Mouse (Mus musculus): ENCODE data around the gene Mccc1. TPM values are rescaled to one million over a fixed set of nuclear protein-coding genes. Genes with fewer than 3 reads are reported as not detected.

Mccc1 gene
- total and polyA plus RNA-seq, 3 experiments, result 10.0 to 30.0 (median 13.4) TPM

- Histone ChIP-seq H3K4me1 (ENCODE audit: control insufficient read depth in 1 of 2, insufficient read depth in 2 of 2) (no peaks in the 10 kb centered on the region), H3K27me3 (replicated peaks) (no peaks in the 10 kb centered on the region), H3K79me2 (replicated peaks; ENCODE audit: control insufficient read depth, extremely low read depth, insufficient read depth, poor library complexity, severe bottlenecking) (no peaks in the 10 kb centered on the region), H3K9ac (ENCODE audit: insufficient read depth, low read depth) (no peak overlapping the region), H3K27ac (ENCODE audit: insufficient read depth, low read depth) (no peak overlapping the region), H3K4me3 (replicated peaks in 1 of 3; ENCODE audit: low read depth in 2 of 3, low read length in 2 of 3, poor library complexity in 1 of 3) (no peak overlapping the region), H3K9me3 (replicated peaks; ENCODE audit: low read length) (no peaks in the 10 kb centered on the region), H3K4me2 (ENCODE audit: insufficient read depth, low read depth, poor library complexity, severe bottlenecking) (no peak overlapping the region), H3K36me3 (replicated peaks in 1 of 2; ENCODE audit: control insufficient read depth in 1 of 2, insufficient read depth in 1 of 2, low read length in 1 of 2) (peaks cover 40 to 85% of the 10 kb centered on the region in 2 experiments)
- in situ Hi-C loops (cut with MboI; ENCODE audit: low pct_ligation_motif_present, low pct_unique_long_range_greater_than_20kb, low sequenced_read_pairs) (no loop called here), dilution Hi-C loops (cut with MboI; ENCODE audit: extremely low pct_ligation_motif_present, extremely low pct_unique_long_range_greater_than_20kb, low sequenced_read_pairs) (no loop called here)
- TF ChIP-seq USF2 (conservative IDR thresholded peaks at IDR 0.05; ENCODE audit: low read depth, low read length), result no peak
- no peak for TF ChIP-seq NRF1 (IDR thresholded peaks at IDR 0.05; ENCODE audit: low read depth, low read length)
- DNase-seq (ENCODE audit: extremely low read depth), result no peak
Measured at GRCm38 (mm10) chr3:35986266-35986665, 14.2 kb downstream of the Mccc1 start.

DNA sequence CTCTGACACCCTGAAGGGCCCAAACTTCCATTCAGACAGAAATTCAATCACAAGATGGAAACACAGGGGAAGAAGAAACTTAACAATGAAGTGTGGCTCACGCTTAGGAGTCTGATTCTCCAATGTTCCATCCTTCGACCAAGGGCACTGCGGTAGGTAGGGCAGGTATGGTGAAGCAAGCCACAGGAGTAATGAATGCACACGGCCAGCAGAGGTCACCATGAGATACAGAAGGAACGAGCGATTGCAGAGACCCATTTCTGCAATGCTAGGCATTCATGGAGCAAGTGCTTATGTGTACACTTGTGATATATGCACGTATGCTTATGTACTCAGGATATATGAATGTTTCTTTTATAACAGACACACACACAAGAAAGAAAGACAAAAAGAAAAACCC, 26.9 kb downstream of the Mccc1 start:
- in situ Hi-C loops (cut with MboI; ENCODE audit: low pct_ligation_motif_present, low pct_unique_long_range_greater_than_20kb, low sequenced_read_pairs) (loop anchor here (10.0 kb wide), 1 partner anchor 161 kb away; no protein-coding TSS in a partner anchor), dilution Hi-C loops (cut with MboI; ENCODE audit: extremely low pct_ligation_motif_present, extremely low pct_unique_long_range_greater_than_20kb, low sequenced_read_pairs) (no loop called here)
- Histone ChIP-seq H3K9ac (ENCODE audit: insufficient read depth, low read depth) (no peak overlapping the region), H3K4me3 (replicated peaks in 1 of 3; ENCODE audit: low read depth in 2 of 3, low read length in 2 of 3, poor library complexity in 1 of 3) (no peak overlapping the region), H3K79me2 (replicated peaks; ENCODE audit: control insufficient read depth, extremely low read depth, insufficient read depth, poor library complexity, severe bottlenecking) (no peaks in the 10 kb centered on the region), H3K27ac (ENCODE audit: insufficient read depth, low read depth) (no peak overlapping the region), H3K36me3 (replicated peaks in 1 of 2; ENCODE audit: control insufficient read depth in 1 of 2, insufficient read depth in 1 of 2, low read length in 1 of 2) (peaks cover 41 to 82% of the 10 kb centered on the region in 2 experiments), H3K4me2 (ENCODE audit: insufficient read depth, low read depth, poor library complexity, severe bottlenecking) (no peak overlapping the region), H3K4me1 (ENCODE audit: control insufficient read depth in 1 of 2, insufficient read depth in 2 of 2) (peaks cover 0 to 11% of the 10 kb centered on the region in 2 experiments; a peak in 2 of 4 replicates), H3K27me3 (replicated peaks) (no peaks in the 10 kb centered on the region), H3K9me3 (replicated peaks; ENCODE audit: low read length) (no peaks in the 10 kb centered on the region)
- peak; percentile 68 for DNase-seq (ENCODE audit: extremely low read depth)
- no peak for TF ChIP-seq POLR2AphosphoS2 (IDR thresholded peaks at IDR 0.05; ENCODE audit: low read depth, low read length)
- no peak for TF ChIP-seq MEF2A (IDR thresholded peaks at IDR 0.05; ENCODE audit: borderline replicate concordance, low read depth, low read length)
- no peak for TF ChIP-seq MXI1 (IDR thresholded peaks at IDR 0.05; ENCODE audit: low read depth, low read length)
- no peak for TF ChIP-seq E2F4 (IDR thresholded peaks at IDR 0.05; ENCODE audit: insufficient replicate concordance, low read depth, low read length)
- TF ChIP-seq HCFC1 (IDR thresholded peaks at IDR 0.05; ENCODE audit: low read depth, low read length), result no peak
- peak; percentile 22; the same call in 1 of the 2 replicates for TF ChIP-seq MAFK (IDR thresholded peaks at IDR 0.05; ENCODE audit: insufficient replicate concordance, low read length)
- TF ChIP-seq JUN (IDR thresholded peaks at IDR 0.05; ENCODE audit: insufficient read depth, low read depth, low read length), result no peak
- no peak for TF ChIP-seq USF2 (conservative IDR thresholded peaks at IDR 0.05; ENCODE audit: low read depth, low read length)
- no peak for TF ChIP-seq KAT2A (IDR thresholded peaks at IDR 0.05; ENCODE audit: insufficient replicate concordance, low read length)
- no peak for TF ChIP-seq ETS1 (conservative IDR thresholded peaks at IDR 0.05; ENCODE audit: low read depth, low read length)
- no peak for TF ChIP-seq POLR2A (IDR thresholded peaks at IDR 0.05; ENCODE audit: low read depth, low read length)
- TF ChIP-seq MAX (IDR thresholded peaks at IDR 0.05; ENCODE audit: low read length), result no peak
- no peak for TF ChIP-seq SIN3A (IDR thresholded peaks at IDR 0.05; ENCODE audit: low read length)
- TF ChIP-seq ZC3H11A (IDR thresholded peaks at IDR 0.05; ENCODE audit: low read depth, low read length), result no peak
- no peak for TF ChIP-seq UBTF (IDR thresholded peaks at IDR 0.05; ENCODE audit: low read depth, low read length)
- no peak for TF ChIP-seq PAX5 (IDR thresholded peaks at IDR 0.05; ENCODE audit: low read length)
- no peak for TF ChIP-seq TBP (conservative IDR thresholded peaks at IDR 0.05; ENCODE audit: low read depth, low read length)
- no peak for TF ChIP-seq ZMIZ1 (IDR thresholded peaks at IDR 0.05; ENCODE audit: low read depth, low read length)
- no peak for TF ChIP-seq GABPA (IDR thresholded peaks at IDR 0.05; ENCODE audit: insufficient replicate concordance, low read depth, low read length)
- TF ChIP-seq MYC (IDR thresholded peaks at IDR 0.05; ENCODE audit: low read depth, low read length), result no peak
- no peak for TF ChIP-seq RCOR1 (conservative IDR thresholded peaks at IDR 0.05; ENCODE audit: low read depth, low read length)
- TF ChIP-seq CTCF (conservative IDR thresholded peaks at IDR 0.05 in 1 of 2, IDR thresholded peaks at IDR 0.05 in 1 of 2; ENCODE audit: low read depth in 2 of 2, low read length in 2 of 2), result peak; percentile 58 to 85
- peak; percentile 90 for TF ChIP-seq SMC3 (IDR thresholded peaks at IDR 0.05; ENCODE audit: low read depth, low read length)
- TF ChIP-seq CHD2 (IDR thresholded peaks at IDR 0.05; ENCODE audit: low read length), result no peak
- no peak for TF ChIP-seq TCF12 (IDR thresholded peaks at IDR 0.05; ENCODE audit: low read depth, low read length)
- no peak for TF ChIP-seq NELFE (IDR thresholded peaks at IDR 0.05; ENCODE audit: low read depth, low read length)
- no peak for TF ChIP-seq IRF4 (IDR thresholded peaks at IDR 0.05; ENCODE audit: low read depth, low read length)
- TF ChIP-seq CHD1 (IDR thresholded peaks at IDR 0.05; ENCODE audit: low read depth, low read length), result no peak
- no peak for TF ChIP-seq ZKSCAN1 (IDR thresholded peaks at IDR 0.05; ENCODE audit: borderline replicate concordance, low read depth, low read length)
- no peak for TF ChIP-seq EP300 (IDR thresholded peaks at IDR 0.05; ENCODE audit: low read length)
- TF ChIP-seq RAD21 (IDR thresholded peaks at IDR 0.05; ENCODE audit: low read depth, low read length), result peak; percentile 79
- TF ChIP-seq NRF1 (IDR thresholded peaks at IDR 0.05; ENCODE audit: low read depth, low read length), result no peak
- TF ChIP-seq ELF1 (IDR thresholded peaks at IDR 0.05; ENCODE audit: low read depth, low read length), result no peak
- no peak for TF ChIP-seq BHLHE40 (IDR thresholded peaks at IDR 0.05; ENCODE audit: low read depth, low read length)
